Mouse (Mus musculus): ENCODE measurements around the gene Peli3.

- peak; percentile 92 for TF ChIP-seq CTCF (conservative IDR thresholded peaks at IDR 0.05; ENCODE audit: low read length)
- no peak for TF ChIP-seq NANOG (IDR thresholded peaks at IDR 0.05; ENCODE audit: borderline replicate concordance, low read length)
- no peak for TF ChIP-seq POU5F1 (IDR thresholded peaks at IDR 0.05; ENCODE audit: borderline replicate concordance, low read length)
These were observed 38.8 kb upstream of the Peli3 start for GRCm38 (mm10) chr19:4981767-4982166.
